Mouse (Mus musculus) kidney, adult 2 months (tissue): ENCODE measurements around the gene Adprh. TPM values are rescaled to one million over a fixed set of nuclear protein-coding genes. Genes with fewer than 3 reads are reported as not detected.

Source experiments
- DNase-seq: peaks from one replicate; pipeline ENCODE4 v3.0.0; 2021
- H3K27ac ChIP-seq: fragments of 200-500 bp; 2 replicates; pipeline ENCODE4 v1.5.1; 2012; ENCODE audit warnings: low read depth, low read length, control low read depth, inconsistent platforms; ENCODE audit not compliant: insufficient read depth
- H3K27me3 ChIP-seq: fragments of 200-500 bp; replicated peaks from 2 replicates; pipeline ENCODE4 v1.6.1; 2012; ENCODE audit warnings: mild to moderate bottlenecking, moderate library complexity, low read length, inconsistent platforms; ENCODE audit not compliant: control insufficient read depth, insufficient read depth
- H3K36me3 ChIP-seq: fragments of 200-500 bp; 2 replicates; pipeline ENCODE4 v1.6.1; 2012; ENCODE audit warnings: mild to moderate bottlenecking, moderate library complexity, low read length, inconsistent platforms; ENCODE audit not compliant: control insufficient read depth, insufficient read depth
- H3K4me1 ChIP-seq: fragments of 200-500 bp; 2 replicates; pipeline ENCODE4 v1.6.1; 2011; ENCODE audit warnings: low read length; ENCODE audit not compliant: control insufficient read depth, insufficient read depth
- H3K4me3 ChIP-seq: fragments of 200-500 bp; 2 replicates; pipeline ENCODE4 v1.5.1; 2011; ENCODE audit warnings: mild to moderate bottlenecking, low read depth, low read length, control low read depth; ENCODE audit not compliant: insufficient read depth
- CTCF ChIP-seq: fragments of 200-500 bp; conservative IDR thresholded peaks from 2 replicates; pipeline ENCODE4 v1.5.1; 2011; ENCODE audit warnings: low read depth, mild to moderate bottlenecking, control low read depth, low read length, moderate library complexity, mixed read lengths; ENCODE audit not compliant: insufficient read depth, insufficient read length
- POLR2A ChIP-seq: fragments of 200-500 bp; IDR thresholded peaks from one replicate; pipeline ENCODE4 v1.6.1; 2011; ENCODE audit warnings: low read depth, low read length, control low read depth
- WGBS: fragments of 180-500 bp; shearing (Covaris S2); methylation state at CpG from one replicate; pipeline ENCODE4 v1.1.7; 2018; 5-methylcytosine and 5-hydroxymethylcytosine counted together
- polyA plus RNA-seq: library from polyadenylated mRNA; depleted of rRNA; stranded (reverse); fragments of >200 nt; gene quantifications from 2 replicates; pipeline ENCODE4 v1.2.3, GENCODE M21; 2012

Adprh gene
- polyA plus RNA-seq, 1 experiment, result 20.4 TPM

DNA sequence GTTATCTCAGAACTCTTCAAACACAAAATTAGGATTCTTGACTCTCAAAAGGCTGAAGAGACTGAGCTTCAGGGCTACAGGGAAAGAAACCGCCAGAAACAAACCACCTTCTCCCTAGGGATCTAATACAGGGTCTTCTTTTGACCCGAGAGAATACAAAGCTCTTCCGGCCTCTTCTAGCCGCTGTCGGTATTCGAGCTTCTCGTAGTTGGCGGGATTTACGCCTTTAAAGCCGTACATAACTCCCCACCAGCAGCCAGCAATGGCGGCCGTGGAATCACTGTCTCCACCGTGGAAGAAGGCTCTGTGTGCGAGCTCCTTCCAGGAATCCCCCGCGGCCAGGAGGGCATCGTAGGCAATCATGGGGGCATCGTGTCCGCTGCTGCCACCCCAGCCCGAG lies 6.9 kb downstream of the Adprh start:
- Histone ChIP-seq H3K27me3 (no peaks in the 10 kb centered on the region), H3K36me3 (no peaks in the 10 kb centered on the region), H3K4me1 (no peaks in the 10 kb centered on the region), H3K4me3 (no peak overlapping the region), H3K27ac (no peak overlapping the region)
- TF ChIP-seq POLR2A (no peak), CTCF (no peak)
- no peak for DNase-seq
- WGBS, result 98% methylated on average over 20 of the region's 20 CpGs

DNA sequence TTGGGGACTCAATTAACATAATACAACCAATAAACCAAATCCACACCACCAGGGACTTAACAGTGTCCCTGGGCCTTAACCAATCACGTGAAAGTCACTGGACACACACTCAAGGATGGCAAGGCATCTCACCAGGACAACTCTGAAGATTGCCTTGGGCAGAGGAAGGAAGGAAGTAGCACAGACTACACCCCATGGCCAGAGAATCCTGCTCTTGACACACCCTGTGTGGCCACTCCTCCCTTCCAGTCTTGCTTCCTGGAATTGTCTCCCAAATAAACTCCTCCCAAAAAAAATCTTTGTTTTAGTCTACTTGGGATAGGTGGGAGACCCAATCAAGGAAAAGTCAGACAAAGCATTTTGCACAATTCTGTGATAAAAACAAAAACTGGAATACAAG lies 7.5 kb downstream of the Adprh start:
- H3K36me3 ChIP-seq, result no peaks in the 10 kb centered on the region
- TF ChIP-seq POLR2A (no peak), CTCF (no peak)
- H3K27me3 ChIP-seq, result no peaks in the 10 kb centered on the region
- H3K4me1 ChIP-seq, result no peaks in the 10 kb centered on the region
- WGBS, result 87% methylated on average over 1 of the region's 1 CpGs
- no peak for DNase-seq
- no peak overlapping the region for H3K27ac ChIP-seq
- no peak overlapping the region for H3K4me3 ChIP-seq

DNA sequence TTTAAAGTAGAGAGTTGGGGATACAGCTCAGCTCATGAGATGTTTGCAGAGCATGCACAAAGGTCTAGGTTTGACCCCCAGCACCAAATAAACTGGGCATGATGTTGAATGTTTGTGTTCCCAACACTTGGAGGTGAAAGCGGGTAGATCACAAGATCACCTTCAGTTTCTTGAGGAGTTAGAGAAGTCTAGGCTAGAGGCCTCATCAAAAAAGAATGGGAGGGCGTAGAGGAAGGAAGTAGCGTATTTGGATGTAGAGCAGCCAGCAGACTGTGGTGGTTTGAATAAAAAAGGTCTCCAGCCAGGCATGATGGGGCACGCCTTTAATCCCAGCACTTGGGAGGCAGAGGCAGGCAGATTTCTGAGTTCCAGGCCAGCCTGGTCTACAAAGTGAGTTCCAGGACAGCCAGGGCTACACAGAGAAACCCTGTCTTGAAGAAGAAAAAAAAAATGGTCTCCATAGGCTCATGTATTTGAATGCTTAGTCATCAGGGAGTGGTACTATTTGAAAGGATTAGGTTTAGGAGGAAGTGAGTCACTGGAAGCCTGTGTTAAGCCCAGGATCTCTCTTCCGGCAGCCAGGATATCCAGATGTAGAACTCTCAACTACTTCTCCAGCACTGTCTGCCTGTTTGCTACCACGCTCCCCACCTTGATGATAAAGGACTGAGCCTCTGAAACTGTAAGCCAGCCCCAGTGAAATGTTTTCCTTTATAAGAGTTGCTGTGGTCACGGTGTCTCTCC lies 8.6 kb downstream of the Adprh start:
- TF ChIP-seq CTCF (no peak), POLR2A (no peak)
- no peak overlapping the region for H3K4me3 ChIP-seq
- no peaks in the 10 kb centered on the region for H3K36me3 ChIP-seq
- no peaks in the 10 kb centered on the region for H3K27me3 ChIP-seq
- no peak for DNase-seq
- WGBS, result 98% methylated on average over 7 of the region's 7 CpGs
- no peaks in the 10 kb centered on the region for H3K4me1 ChIP-seq
- no peak overlapping the region for H3K27ac ChIP-seq

DNA sequence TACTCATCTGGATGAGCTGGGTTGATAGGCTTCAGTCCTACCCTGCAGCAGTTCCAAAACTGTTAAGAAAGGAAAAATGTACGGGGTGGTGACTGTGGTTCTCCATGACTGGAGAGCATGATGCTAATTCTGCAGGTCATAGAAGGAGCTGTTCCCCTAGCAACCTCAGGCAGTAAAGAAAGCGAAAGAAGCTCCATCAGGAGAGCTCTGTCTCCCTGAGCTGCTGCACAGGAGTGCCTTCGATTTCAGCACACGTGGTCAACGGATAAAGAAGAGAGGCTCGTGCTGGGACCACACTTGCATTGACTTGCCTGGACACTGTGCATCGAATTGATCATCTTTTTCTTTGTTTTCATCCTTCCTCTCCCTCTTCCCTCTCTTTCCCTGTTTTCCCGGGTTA lies 10.3 kb downstream of the Adprh start:
- TF ChIP-seq POLR2A (no peak), CTCF (no peak)
- no peaks in the 10 kb centered on the region for H3K4me1 ChIP-seq
- H3K36me3 ChIP-seq, result no peaks in the 10 kb centered on the region
- H3K4me3 ChIP-seq, result no peak overlapping the region
- no peak overlapping the region for H3K27ac ChIP-seq
- 81% methylated on average over 8 of the region's 8 CpGs for WGBS
- no peak for DNase-seq
- H3K27me3 ChIP-seq, result no peaks in the 10 kb centered on the region

DNA sequence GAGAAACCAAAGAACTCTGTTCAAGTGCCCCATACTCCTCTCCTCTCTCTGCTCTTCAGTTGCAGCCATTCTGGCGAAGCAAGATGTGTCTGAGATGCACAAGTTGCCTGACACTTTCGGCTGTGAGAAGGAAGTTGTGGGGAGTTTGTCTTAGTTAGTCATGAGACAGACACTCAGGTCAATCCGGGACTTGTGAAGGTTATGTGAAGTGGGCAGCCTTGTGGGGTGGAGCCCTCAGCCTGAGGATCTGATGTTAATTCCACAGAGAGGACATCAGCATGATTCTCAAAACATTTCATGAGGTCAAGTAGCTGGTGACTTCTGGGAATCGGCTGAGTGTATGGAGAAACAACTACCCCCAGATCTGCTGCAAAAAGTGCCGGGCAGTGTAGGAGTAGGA lies 10.9 kb downstream of the Adprh start:
- no peak overlapping the region for H3K4me3 ChIP-seq
- WGBS, result 76% methylated on average over 5 of the region's 5 CpGs
- no peak for DNase-seq
- no peaks in the 10 kb centered on the region for H3K4me1 ChIP-seq
- TF ChIP-seq POLR2A (no peak), CTCF (no peak)
- no peaks in the 10 kb centered on the region for H3K36me3 ChIP-seq
- H3K27ac ChIP-seq, result no peak overlapping the region
- H3K27me3 ChIP-seq, result no peaks in the 10 kb centered on the region

DNA sequence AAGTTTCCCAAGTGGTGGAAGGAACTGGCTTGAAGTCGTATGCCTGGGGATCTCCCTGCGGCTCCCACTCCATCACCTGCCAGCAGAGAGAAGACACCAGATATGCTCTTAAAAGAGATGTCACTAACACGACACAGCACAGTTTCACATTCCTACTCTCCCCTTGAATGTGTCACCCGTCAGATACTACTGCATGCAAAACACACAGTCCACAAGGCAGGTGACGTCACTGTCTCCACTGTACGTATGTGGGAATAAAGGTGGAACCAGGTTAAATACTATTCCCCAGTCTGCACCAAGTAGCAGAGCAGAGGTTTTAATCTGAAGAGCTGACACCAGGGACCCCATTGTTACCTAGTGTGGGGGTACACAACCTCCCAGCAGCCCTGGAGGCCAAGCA lies 12.1 kb downstream of the Adprh start:
- WGBS, result 71% methylated on average over 6 of the region's 6 CpGs

DNA sequence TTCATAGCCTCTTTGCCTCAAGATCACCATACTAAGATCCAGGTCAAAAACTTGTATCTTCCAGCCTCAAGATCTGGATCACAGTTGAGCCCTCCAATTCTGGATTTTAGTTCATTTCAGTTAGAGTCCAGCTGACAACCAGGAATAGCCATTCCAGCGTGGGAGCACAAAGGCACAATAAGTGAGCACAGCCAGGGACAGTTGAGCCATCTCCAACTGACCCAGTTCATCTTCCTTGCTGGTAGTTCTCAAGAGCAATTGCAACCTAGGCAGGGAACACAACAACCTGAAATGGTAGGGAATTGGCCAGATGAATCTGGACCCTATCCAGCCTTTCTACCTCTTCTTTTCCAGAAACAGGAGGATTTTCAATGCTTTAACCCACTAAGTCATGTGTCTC lies 13.3 kb downstream of the Adprh start:
- H3K4me1 ChIP-seq, result no peaks in the 10 kb centered on the region
- no peak overlapping the region for H3K4me3 ChIP-seq
- no peak for TF ChIP-seq CTCF
- TF ChIP-seq POLR2A, result no peak
- H3K36me3 ChIP-seq, result no peaks in the 10 kb centered on the region
- WGBS, result 98% methylated on average over 1 of the region's 1 CpGs
- H3K27me3 ChIP-seq, result no peaks in the 10 kb centered on the region
- H3K27ac ChIP-seq, result no peak overlapping the region
- DNase-seq, result no peak

More for the DNA sequence above, 12.1 kb downstream of the Adprh start:
- no peak overlapping the region for H3K4me3 ChIP-seq
- DNase-seq, result no peak
- H3K27me3 ChIP-seq, result no peaks in the 10 kb centered on the region
- no peak for TF ChIP-seq CTCF
- no peak for TF ChIP-seq POLR2A
- H3K4me1 ChIP-seq, result no peaks in the 10 kb centered on the region
- H3K27ac ChIP-seq, result no peak overlapping the region
- H3K36me3 ChIP-seq, result no peaks in the 10 kb centered on the region
